Mouse (Mus musculus) CH12.LX (cell line): Measurements from ENCODE around the gene Reck. TPM values are rescaled to one million over a fixed set of nuclear protein-coding genes. Genes with fewer than 3 reads are reported as not detected.

Source experiments
- DNase-seq: peaks from one replicate; pipeline ENCODE4 v3.0.0-alpha.2; 2013; ENCODE audit errors: extremely low read depth
- H3K27ac ChIP-seq: 2 replicates; pipeline ENCODE4 v1.5.1; 2012; ENCODE audit warnings: low read depth, mild to moderate bottlenecking, control low read depth, moderate library complexity; ENCODE audit not compliant: insufficient read depth
- H3K27me3 ChIP-seq: replicated peaks from 2 replicates; pipeline ENCODE3; 2012; ENCODE audit warnings: inconsistent platforms
- H3K36me3 ChIP-seq, 2 experiments: replicated peaks in 1 of 2; 2 replicates each; pipeline versions ENCODE3 to v1.6.1; 2012; ENCODE audit warnings: inconsistent platforms in 1 of 2, low read length in 1 of 2, mild to moderate bottlenecking in 1 of 2, mixed read lengths in 1 of 2, moderate library complexity in 1 of 2; ENCODE audit not compliant: control insufficient read depth in 1 of 2, insufficient read depth in 1 of 2
- H3K4me1 ChIP-seq, 2 experiments: 2 replicates each; pipeline ENCODE4 v1.6.1; 2012; ENCODE audit warnings: inconsistent platforms in 1 of 2, moderate library complexity in 1 of 2; ENCODE audit not compliant: insufficient read depth in 2 of 2, control insufficient read depth in 1 of 2
- H3K4me2 ChIP-seq: 2 replicates; pipeline ENCODE4 v1.6.1; 2012; ENCODE audit warnings: low read depth, mild to moderate bottlenecking, control low read depth; ENCODE audit not compliant: poor library complexity, insufficient read depth, severe bottlenecking
- H3K4me3 ChIP-seq, 3 experiments: fragments of 150-350 bp in 1 of 3; sonication (generic) in 1 of 3; replicated peaks in 1 of 3; 2 replicates each; pipeline versions ENCODE3 to v1.5.1; 2011 to 2012; ENCODE audit warnings: low read depth in 2 of 3, low read length in 2 of 3, mild to moderate bottlenecking in 2 of 3, moderate library complexity in 2 of 3, control low read depth in 1 of 3, improper control_type of control experiment in 1 of 3, inconsistent platforms in 1 of 3, mixed read lengths in 1 of 3; ENCODE audit not compliant: poor library complexity in 1 of 3
- H3K79me2 ChIP-seq: replicated peaks from 2 replicates; pipeline ENCODE4 v1.6.1; 2012; ENCODE audit warnings: mild to moderate bottlenecking, moderate library complexity; ENCODE audit not compliant: control insufficient read depth, poor library complexity, insufficient read depth, severe bottlenecking; ENCODE audit errors: extremely low read depth
- H3K9ac ChIP-seq: 2 replicates; pipeline ENCODE4 v1.6.1; 2012; ENCODE audit warnings: low read depth, mild to moderate bottlenecking, control low read depth, moderate library complexity; ENCODE audit not compliant: insufficient read depth
- H3K9me3 ChIP-seq: replicated peaks from 2 replicates; pipeline ENCODE3; 2012; ENCODE audit warnings: low read length, inconsistent platforms, mixed read lengths
- BHLHE40 ChIP-seq: IDR thresholded peaks from 2 replicates; pipeline ENCODE4 v1.6.1; 2011; ENCODE audit warnings: mild to moderate bottlenecking, low read depth, low read length, improper control_type of control experiment
- CHD2 ChIP-seq: IDR thresholded peaks from 2 replicates; pipeline ENCODE4 v1.6.1; 2011; ENCODE audit warnings: low read length, improper control_type of control experiment
- HCFC1 ChIP-seq: IDR thresholded peaks from 2 replicates; pipeline ENCODE4 v1.6.1; 2012; ENCODE audit warnings: low read depth, mild to moderate bottlenecking, inconsistent platforms, low read length, improper control_type of control experiment
- IRF4 ChIP-seq: IDR thresholded peaks from 2 replicates; pipeline ENCODE4 v1.6.1; 2014; ENCODE audit warnings: low read depth, mild to moderate bottlenecking, inconsistent platforms, low read length, improper control_type of control experiment
- KAT2A ChIP-seq: IDR thresholded peaks from 2 replicates; pipeline ENCODE4 v1.6.1; 2012; ENCODE audit warnings: low read length, improper control_type of control experiment, inconsistent platforms; ENCODE audit not compliant: insufficient replicate concordance
- MAFK ChIP-seq: IDR thresholded peaks from 2 replicates; pipeline ENCODE4 v1.6.1; 2011; ENCODE audit warnings: low read length, improper control_type of control experiment; ENCODE audit not compliant: insufficient replicate concordance
- MXI1 ChIP-seq: IDR thresholded peaks from 2 replicates; pipeline ENCODE4 v1.6.1; 2011; ENCODE audit warnings: mild to moderate bottlenecking, low read depth, low read length, improper control_type of control experiment
- NELFE ChIP-seq: IDR thresholded peaks from 2 replicates; pipeline ENCODE4 v1.6.1; 2011; ENCODE audit warnings: low read depth, low read length, improper control_type of control experiment
- POLR2A ChIP-seq: IDR thresholded peaks from 2 replicates; pipeline ENCODE4 v1.6.1; 2011; ENCODE audit warnings: low read depth, mild to moderate bottlenecking, improper control_type of control experiment, low read length
- RAD21 ChIP-seq: IDR thresholded peaks from 2 replicates; pipeline ENCODE4 v1.6.1; 2011; ENCODE audit warnings: low read depth, mild to moderate bottlenecking, low read length, improper control_type of control experiment, moderate library complexity
- RCOR1 ChIP-seq: conservative IDR thresholded peaks from 2 replicates; pipeline ENCODE4 v1.6.1; 2012; ENCODE audit warnings: low read depth, mild to moderate bottlenecking, inconsistent platforms, low read length, improper control_type of control experiment
- SMC3 ChIP-seq: IDR thresholded peaks from 2 replicates; pipeline ENCODE4 v1.6.1; 2011; ENCODE audit warnings: low read depth, low read length, improper control_type of control experiment
- TCF12 ChIP-seq: IDR thresholded peaks from 2 replicates; pipeline ENCODE4 v1.6.1; 2014; ENCODE audit warnings: low read depth, mild to moderate bottlenecking, inconsistent platforms, low read length, improper control_type of control experiment
- USF1 ChIP-seq: IDR thresholded peaks from 2 replicates; pipeline ENCODE4 v1.6.1; 2014; ENCODE audit warnings: low read depth, mild to moderate bottlenecking, inconsistent platforms, low read length, improper control_type of control experiment
- USF2 ChIP-seq: conservative IDR thresholded peaks from 2 replicates; pipeline ENCODE4 v1.6.1; 2011; ENCODE audit warnings: low read depth, low read length, improper control_type of control experiment
- ZMIZ1 ChIP-seq: IDR thresholded peaks from 2 replicates; pipeline ENCODE4 v1.6.1; 2012; ENCODE audit warnings: low read depth, mild to moderate bottlenecking, inconsistent platforms, low read length, improper control_type of control experiment
- ZNF384 ChIP-seq: IDR thresholded peaks from 2 replicates; pipeline ENCODE4 v1.6.1; 2012; ENCODE audit warnings: low read depth, low read length, improper control_type of control experiment, inconsistent platforms
- dilution Hi-C: fragments of 300-500 bp; cut with MboI; formaldehyde crosslinking; loops from 2 replicates; pipeline ENCODE4 v1.14.3; 2020; ENCODE audit warnings: low sequenced_read_pairs; ENCODE audit not compliant: extremely low pct_unique_long_range_greater_than_20kb, extremely low pct_ligation_motif_present
- in situ Hi-C: fragments of 300-500 bp; cut with MboI; formaldehyde crosslinking; loops from 3 replicates; pipeline ENCODE4 v1.14.3; 2019; ENCODE audit warnings: low sequenced_read_pairs, low pct_ligation_motif_present, low pct_unique_long_range_greater_than_20kb, mixed read lengths
- polyA plus RNA-seq: library from polyadenylated mRNA; unstranded; fragments of >175 nt; gene quantifications from 2 replicates; pipeline ENCODE4 v1.2.1, GENCODE M21; 2012; ENCODE audit warnings: low read depth; ENCODE audit not compliant: insufficient read length
- total RNA-seq, 2 experiments: library from RNA; depleted of rRNA; stranded (reverse); fragments of 300-350 nt in 1 of 2; fragments of >200 nt in 1 of 2; gene quantifications; 2 replicates each; pipeline ENCODE4 v1.2.3; 2012 to 2014

The Reck gene
- total and polyA plus RNA-seq, 3 experiments: 0.44 to 1.8 (median 0.68) TPM

DNA sequence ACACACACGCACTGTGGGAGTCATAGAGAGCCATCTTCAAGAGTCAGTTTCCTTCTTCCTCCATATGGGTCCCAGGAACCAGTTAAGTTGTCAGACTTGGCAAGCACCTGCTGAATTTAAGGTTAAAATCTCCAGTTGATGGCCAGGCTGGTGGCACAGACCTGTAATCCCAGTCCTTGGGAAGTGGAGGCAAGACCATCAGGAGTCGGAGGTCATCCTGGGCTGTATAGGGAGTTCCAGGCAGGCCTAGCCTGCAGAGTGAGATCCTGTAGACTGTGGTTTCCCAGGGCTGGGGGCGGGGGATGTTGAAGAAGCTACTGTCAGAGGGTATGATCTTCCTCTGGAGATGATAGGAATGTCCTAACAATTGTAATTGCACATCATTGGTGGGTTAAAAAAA, 113.6 kb downstream of the Reck start:
- in situ Hi-C loops: loop anchor here (25.0 kb wide), 1 partner anchor 252 kb away; the partner anchor contains the start of genes Hrct1 and Spaar
- H3K4me2 ChIP-seq: no peak overlapping the region
- DNase-seq: no peak
- no peak for TF ChIP-seq IRF4
- TF ChIP-seq USF2: no peak
- no peak for TF ChIP-seq HCFC1
- no peak for TF ChIP-seq CHD2
- no peak for TF ChIP-seq USF1
- no peak for TF ChIP-seq BHLHE40
- TF ChIP-seq KAT2A: no peak
- TF ChIP-seq RAD21: no peak
- TF ChIP-seq MAFK: no peak
- no peak for TF ChIP-seq TCF12
- TF ChIP-seq ZMIZ1: no peak
- TF ChIP-seq NELFE: no peak
- TF ChIP-seq MXI1: no peak
- TF ChIP-seq, all 38 proteins: peak for 0
- dilution Hi-C loops: no loop called here
- no peaks in the 10 kb centered on the region for H3K9me3 ChIP-seq
- H3K79me2 ChIP-seq: no peaks in the 10 kb centered on the region
- peaks cover 0 to 3% of the 10 kb centered on the region in 2 experiments; a peak in 2 of 4 replicates for H3K4me1 ChIP-seq
- H3K36me3 ChIP-seq: no peaks in the 10 kb centered on the region
- no peak overlapping the region for H3K27ac ChIP-seq
- no peak overlapping the region for H3K9ac ChIP-seq
- no peak overlapping the region for H3K4me3 ChIP-seq
- H3K27me3 ChIP-seq: no peaks in the 10 kb centered on the region

GRCm38 (mm10) chr4:43993072-43993471, 117.7 kb downstream of the Reck start:
- no peaks in the 10 kb centered on the region for H3K9me3 ChIP-seq
- H3K9ac ChIP-seq: no peak overlapping the region
- TF ChIP-seq RCOR1 (no peak), POLR2A (no peak), SMC3 (no peak), IRF4 (no peak), ZNF384 (no peak), MXI1 (no peak)
- H3K4me3 ChIP-seq: no peak overlapping the region
- H3K4me1 ChIP-seq: no peaks in the 10 kb centered on the region
- DNase-seq: no peak
- in situ Hi-C loops (loop anchor here (25.0 kb wide), 1 partner anchor 256 kb away; the partner anchor contains the start of genes Hrct1 and Spaar), dilution Hi-C loops (no loop called here)
- no peaks in the 10 kb centered on the region for H3K27me3 ChIP-seq
- H3K27ac ChIP-seq: no peak overlapping the region
- no peaks in the 10 kb centered on the region for H3K36me3 ChIP-seq
- no peak overlapping the region for H3K4me2 ChIP-seq
- H3K79me2 ChIP-seq: no peaks in the 10 kb centered on the region
